Mouse (Mus musculus): ENCODE measurements around the gene Map3k4. TPM values are rescaled to one million over a fixed set of nuclear protein-coding genes. Genes with fewer than 3 reads are reported as not detected.
A peak's percentile ranks its signal among the peaks of the same experiment; 100 is the strongest.

The Map3k4 gene
- polyA plus RNA-seq, 2 experiments from 2014 or later, result 10.0 to 11.9 TPM

- ATAC-seq, result no peak
Observed at GRCm38 (mm10) chr17:12216224-12216623, 102.4 kb downstream of the Map3k4 start.

GRCm38 (mm10) chr17:12213430-12213829, 105.2 kb downstream of the Map3k4 start:
- ATAC-seq, result no peak

GRCm38 (mm10) chr17:12212341-12212740, 106.3 kb downstream of the Map3k4 start:
- ATAC-seq, result no peak

GRCm38 (mm10) chr17:12211890-12212289, 106.7 kb downstream of the Map3k4 start:
- no peak for ATAC-seq

GRCm38 (mm10) chr17:12210544-12211132, 108.0 kb downstream of the Map3k4 start:
- peak; percentile 50 for ATAC-seq

- ATAC-seq, result no peak
Observed at GRCm38 (mm10) chr17:12209481-12209880, 109.1 kb downstream of the Map3k4 start.

GRCm38 (mm10) chr17:12207022-12207548, 111.5 kb downstream of the Map3k4 start:
- no peak for ATAC-seq

- ATAC-seq, result no peak
Observed at GRCm38 (mm10) chr17:12206248-12206647, 112.3 kb downstream of the Map3k4 start.

- ATAC-seq, result peak; percentile 91
Observed at GRCm38 (mm10) chr17:12205694-12206075, 112.9 kb downstream of the Map3k4 start.

GRCm38 (mm10) chr17:12205015-12205693, 113.4 kb downstream of the Map3k4 start:
- ATAC-seq, result no peak

- ATAC-seq, result no peak
Observed at GRCm38 (mm10) chr17:12204689-12205014, 113.9 kb downstream of the Map3k4 start.

- ATAC-seq, result no peak
Observed at GRCm38 (mm10) chr17:12204246-12204645, 114.3 kb downstream of the Map3k4 start.

- no peak for ATAC-seq
Observed at GRCm38 (mm10) chr17:12203414-12203897, 115.1 kb downstream of the Map3k4 start.

GRCm38 (mm10) chr17:12201086-12201485, 117.5 kb downstream of the Map3k4 start:
- ATAC-seq, result no peak

GRCm38 (mm10) chr17:12199933-12200332, 118.7 kb downstream of the Map3k4 start:
- ATAC-seq, result no peak

GRCm38 (mm10) chr17:12195604-12196003, 123.0 kb downstream of the Map3k4 start:
- no peak for ATAC-seq

GRCm38 (mm10) chr17:12195137-12195536, 123.5 kb downstream of the Map3k4 start:
- ATAC-seq, result peak; percentile 78

- ATAC-seq, result no peak
Observed at GRCm38 (mm10) chr17:12187782-12188181, 130.8 kb downstream of the Map3k4 start.

- ATAC-seq, result no peak
Observed at GRCm38 (mm10) chr17:12186341-12186740, 132.3 kb downstream of the Map3k4 start.

- no peak for ATAC-seq
Observed at GRCm38 (mm10) chr17:12185855-12186254, 132.7 kb downstream of the Map3k4 start.

GRCm38 (mm10) chr17:12184283-12184682, 134.3 kb downstream of the Map3k4 start:
- ATAC-seq, result no peak

GRCm38 (mm10) chr17:12182702-12183485, 135.7 kb downstream of the Map3k4 start:
- no peak for ATAC-seq

GRCm38 (mm10) chr17:12179766-12180165, 138.8 kb downstream of the Map3k4 start:
- ATAC-seq, result no peak
